Mouse (Mus musculus) lung, postnatal 25 days (tissue): ENCODE data around the gene Dnajb2.
A peak's percentile ranks its signal among the peaks of the same experiment; 100 is the strongest.

ENCODE experiments used
- DNase-seq: peaks from one replicate; pipeline ENCODE4 v3.0.0; 2022; ENCODE audit warnings: low spot score

The Dnajb2 gene

DNA sequence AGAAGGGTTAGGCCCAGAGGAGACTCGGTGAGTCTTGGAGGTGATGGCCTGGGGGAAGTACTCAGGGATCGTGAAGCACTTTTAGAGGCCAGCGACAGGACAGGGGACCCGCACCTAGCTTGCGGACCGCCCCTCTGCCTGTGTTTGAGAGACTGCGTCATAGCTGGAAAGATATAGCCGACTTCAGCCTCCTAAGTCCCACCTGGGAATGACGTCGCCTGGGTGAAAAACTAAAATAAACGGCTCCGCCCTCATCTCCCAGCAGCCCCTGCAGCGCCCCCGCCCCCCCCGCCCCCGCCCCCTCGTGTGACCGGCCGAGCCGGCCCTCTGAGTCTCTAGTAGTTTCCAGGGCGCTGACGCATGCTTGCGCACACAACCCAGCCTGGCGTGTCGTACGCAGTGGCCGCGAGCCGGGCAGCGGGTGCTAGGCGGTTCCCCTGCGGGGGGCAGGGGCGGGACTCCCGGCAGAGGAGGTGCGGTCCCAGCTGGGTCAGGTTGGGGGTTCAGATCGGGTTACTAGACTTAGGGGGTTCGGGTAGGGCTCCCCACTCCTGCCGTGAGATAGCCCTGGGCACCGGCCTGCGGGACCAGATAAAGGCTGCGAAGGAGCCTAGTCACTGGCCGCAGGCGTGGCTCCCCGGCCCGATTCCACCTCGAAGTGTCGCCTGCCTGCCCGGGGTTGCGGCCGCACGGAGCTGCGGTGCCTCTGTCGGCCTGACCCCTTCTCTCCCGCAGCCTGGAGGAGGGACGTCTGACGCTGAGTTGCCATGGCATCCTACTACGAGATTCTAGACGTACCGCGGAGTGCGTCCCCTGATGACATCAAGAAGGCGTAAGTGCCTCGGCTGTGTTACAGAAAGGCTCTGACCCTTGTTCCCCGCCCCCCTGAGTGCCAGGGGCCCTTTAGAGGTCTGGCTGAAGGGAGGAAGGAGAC, at the start of gene Dnajb2:
Gene Dnajb2, plus strand, starts transcription at position 290 of the 934 bp plus-strand sequence.
- DNase-seq = peak; percentile 92

DNA sequence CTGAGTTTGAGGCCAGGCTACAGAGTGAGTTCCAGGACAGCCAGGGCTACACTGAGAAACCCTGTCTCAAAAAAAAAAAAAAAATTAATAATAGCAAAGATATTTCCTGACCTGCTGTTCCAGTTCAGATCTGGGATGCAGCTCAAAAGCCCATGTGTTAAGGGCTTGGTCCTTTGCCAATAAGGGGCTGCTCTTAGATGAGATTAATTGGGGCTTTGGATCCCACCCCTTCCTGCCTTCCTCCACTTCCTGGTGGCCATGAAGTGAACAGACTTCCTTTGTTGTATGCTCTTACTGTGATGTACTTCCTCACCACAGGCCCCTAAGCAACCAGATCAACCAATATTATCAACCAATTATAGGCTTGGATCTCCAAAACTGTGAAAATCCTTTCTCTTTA, 49.1 kb upstream of the Dnajb2 start:
- DNase-seq = no peak

DNA sequence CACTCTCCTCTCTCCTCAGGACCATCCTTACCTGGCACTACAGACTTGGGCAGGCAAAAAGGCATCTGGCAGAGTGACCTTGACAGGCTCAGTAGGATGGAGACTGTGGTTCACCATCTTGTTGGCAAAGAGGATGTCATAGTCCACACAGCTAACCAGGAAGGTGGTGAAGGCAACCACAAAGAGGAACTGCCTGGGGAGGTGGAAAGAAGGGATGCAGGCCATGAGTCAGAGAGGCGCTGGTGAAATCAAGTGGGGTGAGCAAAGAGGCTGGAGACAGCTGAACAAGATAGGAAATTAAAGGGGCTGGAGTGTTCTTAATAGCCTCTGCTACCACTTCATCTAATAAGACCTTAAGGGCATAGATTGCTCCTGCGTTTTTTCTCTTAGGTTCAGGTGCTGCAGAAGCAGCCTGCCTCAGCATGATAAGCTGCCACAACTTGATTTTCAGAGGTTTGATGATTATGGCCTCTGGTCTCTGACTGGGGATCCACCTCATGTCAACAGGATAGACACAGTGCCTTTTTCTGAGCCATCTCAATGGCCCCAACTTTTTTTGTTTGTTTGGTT, 48.2 kb upstream of the Dnajb2 start:
- peak; percentile 48 for DNase-seq

DNA sequence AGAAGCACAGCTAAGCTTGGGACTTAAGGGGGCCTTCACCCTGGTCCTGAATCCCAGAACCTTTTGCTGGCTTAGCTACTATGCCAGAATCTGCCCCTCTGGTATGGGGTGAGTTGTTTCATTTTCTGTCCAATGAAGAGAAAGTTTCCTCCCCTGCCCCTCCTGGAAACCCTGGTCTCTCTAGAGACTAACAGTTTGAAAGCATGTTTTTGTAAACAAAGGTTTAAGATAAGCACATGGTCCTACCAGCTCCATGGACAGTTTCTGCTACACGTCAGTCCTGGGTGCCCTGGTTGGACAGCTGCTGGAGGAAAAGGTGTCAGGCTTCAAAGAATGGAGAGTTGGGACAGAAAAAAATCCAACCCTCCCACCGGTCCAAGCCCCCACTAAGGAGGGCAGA, 45.6 kb upstream of the Dnajb2 start:
- no peak for DNase-seq

DNA sequence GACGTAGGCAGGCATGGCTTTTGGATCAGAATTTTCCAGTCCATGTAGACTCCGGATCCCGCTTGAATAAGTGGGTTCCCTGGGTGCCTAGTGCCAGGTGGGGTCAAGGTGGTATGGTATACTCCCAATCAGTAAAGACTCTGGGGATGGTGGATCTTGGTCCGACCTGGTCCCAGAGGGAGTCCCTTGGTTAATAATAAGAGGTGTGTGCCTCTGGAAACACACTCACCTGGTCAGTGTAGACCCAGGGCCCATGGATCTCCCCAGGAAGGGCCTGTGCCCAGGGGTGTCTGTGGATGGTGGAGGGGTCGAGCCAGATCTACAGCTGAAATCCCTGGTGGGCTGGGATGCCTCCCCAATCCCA, 45.0 kb upstream of the Dnajb2 start:
- DNase-seq = no peak

DNA sequence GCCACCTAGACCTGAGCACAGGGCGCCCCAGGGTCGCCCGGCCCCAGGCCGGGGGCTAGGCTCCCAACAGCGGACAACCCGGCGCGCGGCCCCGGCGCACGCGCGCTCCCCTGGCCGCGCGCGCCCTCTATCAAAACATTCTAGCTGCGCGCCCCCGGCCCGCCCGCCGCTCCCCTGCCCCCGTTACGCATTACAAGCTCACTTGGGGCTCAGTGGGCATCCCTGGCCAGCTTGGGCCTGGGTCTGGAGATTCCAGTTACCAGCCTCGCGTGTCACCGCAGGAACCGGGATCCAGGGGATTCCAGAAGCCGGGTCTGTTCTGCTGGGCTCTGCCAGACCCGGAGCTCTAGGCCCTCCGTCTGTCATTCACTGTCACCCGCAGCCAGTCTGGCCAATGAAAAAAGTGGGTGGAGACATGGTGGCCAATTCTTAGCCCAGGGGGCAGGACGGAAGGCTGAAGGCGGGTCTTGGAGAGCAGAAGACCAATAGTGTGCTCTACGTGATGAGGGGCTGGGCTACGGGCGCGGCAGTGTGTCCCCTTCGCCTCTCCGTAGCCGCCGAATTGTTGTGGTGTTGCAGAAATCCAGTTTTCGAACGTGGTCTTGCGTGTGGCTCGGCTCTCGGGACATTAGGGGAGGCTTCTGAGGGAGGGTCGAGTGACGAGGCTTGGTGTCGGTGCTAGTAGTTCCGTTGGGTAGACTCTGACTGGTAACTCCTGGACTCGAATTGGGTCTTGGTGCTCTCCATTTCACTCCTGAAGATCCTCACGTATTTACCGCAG, 44.4 kb upstream of the Dnajb2 start, which contains the start of the genes Ankzf1 and Atg9a:
Gene Ankzf1, plus strand, starts transcription at position 530 of the 781 bp plus-strand sequence.
Gene Atg9a, minus strand, starts transcription at position 575 of the 781 bp plus-strand sequence.
- peak; percentile 99 for DNase-seq

DNA sequence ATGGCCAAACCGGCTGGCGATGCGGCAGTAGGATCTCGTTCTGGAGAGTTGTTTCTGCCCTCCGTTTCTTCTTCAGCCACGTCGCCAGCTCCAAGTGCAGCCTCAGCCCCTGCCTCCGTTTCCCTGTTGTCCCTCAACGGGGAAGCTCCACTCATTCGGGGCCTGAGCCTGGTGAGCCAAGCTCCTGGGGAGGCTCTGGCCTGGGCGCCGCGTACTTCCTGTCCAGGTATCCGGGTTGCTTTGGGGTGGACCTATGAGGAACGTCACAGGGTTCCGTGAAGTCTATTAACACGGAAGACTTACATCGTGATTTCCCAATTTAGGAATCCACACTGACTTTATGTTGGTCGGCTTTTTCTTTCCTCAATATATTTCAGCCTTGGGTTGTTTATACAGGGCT, 43.8 kb upstream of the Dnajb2 start:
- DNase-seq = peak; percentile 57

DNA sequence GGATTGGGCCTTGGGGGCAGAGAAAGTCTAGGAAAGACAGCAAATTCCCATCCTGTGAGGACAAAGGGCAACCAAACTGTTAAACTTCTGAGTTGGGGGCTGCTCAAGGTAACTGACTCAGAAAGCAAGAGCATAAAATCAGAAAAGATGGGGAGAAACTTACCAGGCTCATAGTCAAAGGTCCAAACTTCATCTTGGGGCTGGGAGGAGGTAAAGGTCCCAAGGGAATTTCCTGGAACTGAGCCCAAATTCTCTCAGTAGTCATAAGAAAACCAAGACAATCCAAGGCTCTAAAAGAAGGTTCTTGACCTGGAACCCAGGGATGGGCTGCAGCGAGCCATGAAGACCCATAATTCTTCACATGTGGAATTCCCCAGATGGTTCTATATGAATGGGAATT, 35.0 kb upstream of the Dnajb2 start:
- no peak for DNase-seq

DNA sequence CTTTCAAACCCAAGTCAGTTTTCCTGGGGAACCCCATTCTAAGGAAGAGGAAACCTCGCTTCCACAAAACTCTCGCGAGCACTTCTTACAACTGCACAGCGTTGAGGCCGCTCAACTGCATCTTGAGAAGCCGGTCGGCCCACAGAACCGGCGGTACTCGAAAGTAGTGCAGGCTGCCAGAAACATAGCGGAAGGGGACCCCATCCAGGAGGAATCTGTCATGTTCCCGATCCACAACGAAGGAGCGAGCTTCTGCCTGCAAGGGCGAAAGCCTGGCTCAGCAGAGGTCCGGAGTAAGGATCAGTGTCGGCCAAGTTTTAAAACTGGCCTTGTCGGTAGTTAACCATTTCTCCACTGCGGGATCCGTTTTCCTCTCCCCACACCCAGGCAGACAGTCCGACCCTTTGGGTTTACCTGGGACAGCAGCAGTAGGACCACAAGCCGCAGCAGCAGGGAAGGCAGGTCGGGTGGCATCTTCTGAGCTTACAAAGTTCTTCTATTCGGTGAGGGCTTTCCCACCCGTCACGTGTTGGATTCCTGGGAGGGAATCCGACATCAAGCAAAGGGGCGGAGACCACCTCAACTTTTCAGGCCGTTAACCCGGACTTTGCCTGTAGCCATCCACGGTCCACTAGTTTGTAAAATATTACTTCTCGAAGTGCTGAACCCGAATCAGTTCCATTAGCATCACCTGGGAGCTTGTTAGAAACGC, 27.1 kb upstream of the Dnajb2 start:
- DNase-seq = peak; percentile 46

DNA sequence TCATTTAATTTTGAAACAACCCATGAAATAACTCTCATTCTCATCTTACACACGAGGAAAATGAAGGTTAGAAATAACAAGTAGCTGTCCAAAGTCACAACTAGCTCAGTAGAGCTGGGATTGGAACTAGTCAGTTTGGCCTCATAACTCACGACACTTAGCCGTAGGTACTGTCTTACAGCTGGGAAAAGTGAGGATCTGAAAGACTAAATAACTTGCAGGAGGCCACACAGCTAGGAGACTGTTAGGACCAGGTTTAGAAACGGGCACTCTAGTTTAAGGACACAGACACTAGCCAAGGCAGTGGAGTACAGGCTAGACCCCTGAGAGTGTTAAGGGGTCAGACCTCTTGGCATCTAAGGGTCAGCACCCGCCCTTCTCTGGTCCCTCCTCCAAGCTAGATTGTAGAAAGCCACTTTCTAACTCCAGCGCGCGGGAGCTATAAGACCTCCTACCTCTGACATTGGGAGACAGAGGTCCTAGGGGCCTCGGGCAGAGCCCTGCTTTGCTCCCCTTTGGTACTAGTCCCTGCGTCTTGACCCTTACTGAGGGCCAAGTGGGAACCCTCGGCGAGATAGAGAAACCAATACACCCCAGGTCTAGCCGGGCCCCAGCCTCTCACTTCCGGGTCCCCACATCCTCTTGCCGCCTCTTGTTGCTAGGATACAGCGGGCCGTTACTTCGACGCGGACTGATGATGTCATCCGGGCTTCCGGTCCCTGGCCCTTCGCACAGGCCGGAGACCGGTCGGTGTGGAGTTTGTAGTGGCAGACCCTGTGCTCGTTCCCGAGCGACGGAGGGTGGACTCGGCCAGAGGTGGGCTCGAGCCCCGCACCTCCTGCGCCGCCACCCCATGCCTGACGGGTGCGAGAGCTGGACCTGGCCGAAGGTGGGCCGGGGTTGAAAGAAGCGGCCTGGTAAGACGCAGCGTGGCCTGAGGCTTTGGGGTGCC, 25.8 kb upstream of the Dnajb2 start, which contains the start of the genes Glb1l and Stk16:
Gene Glb1l, minus strand, starts transcription at position 678 of the 952 bp plus-strand sequence.
Gene Stk16, plus strand, starts transcription at position 703 of the 952 bp plus-strand sequence.
- DNase-seq = peak; percentile 97

DNA sequence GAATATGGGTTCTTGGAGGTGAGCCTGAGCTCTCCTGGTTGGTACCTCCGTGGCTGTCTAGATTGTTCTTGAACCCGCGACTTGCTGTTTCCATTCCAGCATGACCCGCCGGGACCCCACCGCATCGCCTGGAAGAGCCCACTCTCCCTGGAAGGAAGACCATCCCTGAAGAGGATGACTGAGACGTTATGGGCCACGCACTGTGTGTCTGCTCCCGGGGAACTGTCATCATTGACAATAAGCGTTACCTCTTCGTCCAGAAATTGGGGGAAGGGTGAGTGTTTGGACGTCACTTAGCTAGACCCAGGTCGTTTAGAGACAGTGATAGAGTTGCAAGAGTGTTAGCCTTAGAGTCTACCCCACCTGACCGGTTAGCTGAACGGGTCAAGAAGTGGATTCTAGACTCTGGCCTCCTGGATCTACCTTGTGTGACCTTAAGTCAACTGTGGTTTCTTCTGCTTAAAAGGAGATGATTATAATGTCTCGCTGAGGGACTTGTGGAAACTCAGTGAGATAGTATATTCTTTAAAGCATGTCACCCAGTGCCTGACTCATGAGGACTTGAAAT, 25.0 kb upstream of the Dnajb2 start:
- DNase-seq = no peak

DNA sequence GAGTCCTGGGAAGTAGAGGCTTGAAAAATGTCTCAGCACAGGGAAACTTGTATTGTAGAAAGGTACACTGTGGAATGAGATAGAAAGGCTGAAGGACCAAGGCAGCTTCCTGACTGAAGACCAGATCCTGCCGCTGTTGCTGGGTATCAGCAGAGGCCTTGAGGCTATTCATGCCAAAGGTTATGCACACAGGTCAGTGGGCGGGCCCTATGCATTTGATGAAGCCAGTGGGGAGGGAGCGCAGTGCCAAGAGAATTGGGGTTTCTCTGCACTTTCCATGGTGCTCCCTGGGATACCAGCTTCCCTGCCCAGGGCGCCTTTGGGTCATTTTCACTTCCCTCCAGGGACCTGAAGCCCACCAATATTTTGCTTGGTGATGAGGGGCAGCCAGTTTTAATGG, 23.7 kb upstream of the Dnajb2 start:
- DNase-seq = no peak

DNA sequence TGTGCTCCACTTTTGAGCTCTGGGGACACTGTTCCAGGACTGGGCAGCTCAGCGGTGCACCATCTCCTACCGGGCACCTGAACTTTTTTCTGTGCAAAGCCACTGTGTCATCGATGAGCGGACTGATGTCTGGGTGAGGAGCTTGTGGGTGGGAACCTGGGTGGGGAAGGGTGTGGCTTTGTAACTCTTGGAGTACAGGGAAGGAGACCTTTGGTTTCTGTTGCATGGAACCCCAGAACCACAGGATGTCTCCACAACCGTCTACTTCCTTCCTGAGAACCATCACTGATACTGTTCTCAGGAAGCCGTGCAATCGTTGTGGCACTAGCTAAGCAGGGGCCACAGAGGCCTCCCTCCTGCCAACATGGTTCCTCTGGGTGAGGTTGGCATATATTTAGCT, 23.1 kb upstream of the Dnajb2 start:
- DNase-seq = peak; percentile 37

DNA sequence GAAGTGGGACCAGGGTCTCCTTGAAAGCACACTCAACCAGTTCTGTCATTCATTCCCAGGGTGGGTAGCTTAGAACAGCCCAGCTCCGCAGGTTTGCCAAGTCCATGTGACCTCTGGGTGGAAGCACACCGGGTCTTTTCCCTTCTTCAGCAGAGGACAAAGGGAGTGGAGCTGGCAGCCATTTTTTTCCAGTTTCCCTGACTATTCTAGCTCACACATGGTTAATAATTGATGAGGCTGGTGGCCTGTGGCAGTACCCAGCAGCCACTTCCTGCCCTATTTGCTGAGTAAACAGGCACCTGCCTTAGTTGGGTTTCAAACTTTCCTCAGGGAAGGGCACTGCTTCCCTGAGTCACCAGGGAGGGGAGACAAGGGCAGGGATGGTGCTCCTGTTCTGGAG, 21.8 kb upstream of the Dnajb2 start:
- DNase-seq = no peak

DNA sequence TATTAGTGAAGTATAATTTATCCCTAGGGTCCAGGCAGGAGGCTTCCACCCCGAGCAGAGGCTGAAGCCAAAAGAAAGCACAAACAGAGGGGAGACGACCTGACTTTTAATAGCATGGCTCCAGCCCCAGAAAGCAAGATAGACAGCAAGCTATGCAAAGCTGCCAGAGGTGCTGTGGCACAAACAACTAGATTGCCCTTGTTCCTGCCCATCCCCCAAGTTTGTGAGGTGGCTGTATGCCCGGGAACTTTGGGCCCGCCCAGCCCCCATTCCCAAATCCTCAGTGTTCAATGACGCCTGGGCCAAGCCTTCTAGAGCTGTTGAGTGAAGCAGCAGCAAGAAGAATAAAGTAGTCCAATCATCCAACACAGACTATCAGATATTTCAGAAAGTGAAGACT, 21.3 kb upstream of the Dnajb2 start:
- DNase-seq = no peak

DNA sequence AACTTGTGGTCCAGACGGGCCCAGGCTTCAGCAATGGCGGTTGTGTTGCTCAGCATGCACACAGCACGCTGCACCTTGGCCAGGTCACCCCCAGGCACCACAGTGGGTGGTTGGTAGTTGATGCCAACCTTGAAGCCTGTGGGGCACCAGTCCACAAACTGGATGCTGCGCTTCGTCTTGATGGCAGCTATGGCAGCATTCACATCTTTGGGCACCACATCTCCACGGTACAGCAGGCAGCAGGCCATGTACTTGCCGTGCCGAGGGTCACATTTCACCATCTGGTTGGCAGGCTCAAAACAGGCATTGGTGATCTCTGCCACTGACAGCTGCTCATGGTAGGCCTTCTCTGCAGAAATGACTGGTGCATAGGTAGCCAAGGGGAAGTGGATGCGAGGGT, 20.4 kb upstream of the Dnajb2 start:
- DNase-seq = no peak

DNA sequence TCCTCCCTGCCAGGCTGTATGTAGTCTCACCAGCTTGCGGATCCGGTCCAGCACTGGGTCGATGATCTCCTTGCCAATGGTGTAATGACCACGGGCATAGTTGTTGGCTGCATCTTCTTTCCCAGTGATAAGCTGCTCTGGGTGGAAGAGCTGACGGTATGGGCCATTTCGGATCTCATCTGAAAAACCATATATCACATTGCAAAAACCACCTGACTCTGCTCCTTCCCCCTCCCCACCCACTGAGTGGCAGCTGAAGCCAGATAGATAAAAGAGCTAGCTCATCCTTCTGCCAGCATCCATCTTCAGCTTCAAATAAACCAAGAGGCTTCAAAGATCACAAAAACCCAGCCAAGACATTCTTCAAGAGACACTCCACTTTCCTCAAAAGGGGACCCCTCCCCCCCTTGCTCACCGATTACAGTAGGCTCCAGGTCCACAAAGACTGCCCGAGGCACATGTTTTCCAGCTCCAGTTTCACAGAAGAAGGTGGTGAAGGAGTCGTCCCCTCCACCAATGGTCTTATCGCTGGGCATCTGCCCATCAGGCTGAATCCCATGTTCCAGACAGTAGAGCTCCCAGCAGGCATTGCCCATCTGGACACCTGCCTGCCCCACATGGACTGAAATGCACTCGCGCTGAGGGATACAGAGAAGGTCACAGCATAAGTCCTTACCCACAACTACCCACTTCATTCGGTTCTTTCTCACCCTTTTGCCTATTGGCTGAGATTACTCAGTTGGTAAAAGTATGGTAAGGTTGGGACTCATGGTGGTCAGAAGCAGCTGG, 19.2 kb upstream of the Dnajb2 start:
- no peak for DNase-seq

DNA sequence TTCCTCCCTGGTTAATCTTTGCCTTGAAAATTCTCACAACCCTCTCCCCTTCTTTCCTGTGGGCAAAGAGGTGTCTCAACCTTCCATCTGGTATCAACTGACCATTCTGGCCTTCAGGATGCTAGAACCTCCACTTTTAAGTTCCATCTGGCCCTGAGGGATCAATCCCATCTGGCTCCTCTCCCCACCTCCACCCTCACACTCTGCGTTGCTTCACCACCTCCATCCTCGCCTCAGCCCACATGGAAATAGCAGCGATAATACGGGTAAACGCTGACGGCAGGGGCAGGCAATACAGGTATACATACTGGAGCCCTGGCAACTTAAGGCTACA, 18.3 kb upstream of the Dnajb2 start:
- no peak for DNase-seq

DNA sequence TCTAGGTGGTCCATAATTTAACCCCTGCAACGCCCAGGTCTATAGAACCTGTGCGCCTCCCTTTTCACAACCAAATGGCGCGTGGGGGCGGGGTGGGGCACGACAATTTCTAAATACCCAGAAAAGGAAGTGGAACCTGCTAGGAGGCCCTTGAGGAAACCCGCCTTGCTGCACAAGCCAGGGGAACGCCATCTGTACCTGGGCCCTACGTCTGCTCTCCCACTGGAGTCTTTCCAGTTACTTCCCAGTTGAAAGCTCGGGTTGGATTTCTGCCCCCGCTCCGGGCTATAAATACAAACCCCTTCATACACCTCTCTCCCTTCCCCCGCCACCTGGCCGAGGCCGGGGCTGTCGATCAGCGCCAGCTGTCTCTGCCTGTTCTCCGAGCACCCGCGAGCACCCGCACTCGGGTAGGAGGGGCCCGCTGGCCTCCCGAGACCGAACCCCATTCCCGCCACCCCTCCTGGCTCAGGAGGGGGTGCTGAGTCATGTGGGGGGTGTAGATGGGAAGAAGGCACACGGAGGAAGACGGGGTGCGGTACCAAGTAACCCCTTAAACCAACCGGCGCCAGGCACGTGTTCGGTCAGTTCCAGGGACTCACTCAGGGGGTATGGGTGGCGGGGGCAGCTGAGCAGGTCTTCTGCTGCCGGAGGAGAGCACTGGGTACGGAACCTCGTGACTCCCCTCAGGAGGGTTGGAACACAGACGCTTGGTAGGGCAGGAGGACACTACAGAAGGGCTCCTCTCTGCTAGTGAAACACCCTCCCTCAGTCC, 17.8 kb upstream of the Dnajb2 start:
- DNase-seq = peak; percentile 48
